ENCODE assay signal across 7 mouse cellular contexts in the genomic region with DNA sequence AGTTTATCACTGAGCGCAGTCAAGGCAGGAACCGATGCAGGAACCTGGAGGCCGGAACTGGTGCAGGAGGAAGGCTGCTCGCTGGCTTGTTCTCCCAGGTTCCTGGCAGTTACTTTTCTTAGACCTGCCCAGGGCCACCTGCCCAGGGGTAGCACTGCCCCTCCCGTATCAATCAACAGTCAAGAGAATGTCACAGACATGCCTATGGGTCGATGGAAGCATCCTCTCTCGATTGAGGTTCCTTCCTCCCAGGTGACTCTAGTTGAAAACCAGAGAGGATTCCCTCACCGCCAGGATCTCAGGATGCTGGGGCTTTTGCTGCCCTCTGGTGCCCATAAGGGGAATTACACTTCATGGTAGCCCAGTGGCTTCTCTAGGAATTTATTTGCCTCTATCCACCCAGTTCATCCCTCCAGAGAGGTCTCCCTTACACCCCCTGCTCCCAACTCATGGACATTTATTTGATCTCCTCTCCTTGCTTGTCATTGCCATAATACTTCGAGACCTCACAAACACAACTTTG. TPM values are rescaled to one million over a fixed set of nuclear protein-coding genes. Genes with fewer than 3 reads are reported as not detected.
DNase-seq lines count a peak whose midpoint lies in the region; TF ChIP-seq lines count a peak whose summit lies in the region.

No protein-coding gene starts in this region.

- H3K36me3 ChIP-seq in E14TG2a.4 (ENCODE audit: insufficient read depth, low read length): no peaks in the 10 kb centered on the region

- H3K4me3 ChIP-seq in E14TG2a.4 (replicated peaks; ENCODE audit: low read length): peak overlapping the region; percentile 43; the same call in 1 of the 2 replicates

- peak; percentile 59 for DNase-seq in adrenal gland, postnatal 25 days
- peak; percentile 62 for DNase-seq in embryo, embryonic 9.5 days (ENCODE audit: extremely low spot score)
- peak; percentile 61 to 70 for DNase-seq in heart, adult 9 months (ENCODE audit: low spot score in 2 of 2)
- DNase-seq in layer of hippocampus, adult 9-10 months (ENCODE audit: low spot score): peak; percentile 59
- DNase-seq in lung, postnatal 4 days: peak; percentile 60 to 83
- DNase-seq in right cerebral cortex, postnatal 14 days: peak; percentile 74

- peaks cover 20% of the 10 kb centered on the region for H3K27me3 ChIP-seq in E14TG2a.4 (ENCODE audit: insufficient read depth, low read length)

- peak; percentile 97 for TF ChIP-seq CTCF in E14TG2a.4 (conservative IDR thresholded peaks at IDR 0.05; ENCODE audit: low read length)

- no peaks in the 10 kb centered on the region for H3K9me3 ChIP-seq in E14TG2a.4 (ENCODE audit: low read length)

- H3K4me1 ChIP-seq in E14TG2a.4 (replicated peaks; ENCODE audit: low read depth, low read length): peaks cover 75% of the 10 kb centered on the region

RNA-seq across cellular contexts. Expression of a gene that starts 53.5 kb away (rescaled TPM):
- total RNA-seq in adrenal gland, postnatal 25 days (2021): 5.8 and 6.9 TPM in 2 replicates

Comparison
In these comparisons a context has a peak if more than half of its experiments do, and no peak if none do; other contexts are left out.
1. Peak in every context shown above with its lines: DNase-seq and H3K4me3 ChIP-seq.